Mouse (Mus musculus) gastrocnemius, adult 2 months (tissue): ENCODE data around the gene Esp16. TPM values are rescaled to one million over a fixed set of nuclear protein-coding genes. Genes with fewer than 3 reads are reported as not detected.
"Not testable (repeated sequence)": the region's sequence is repeated elsewhere in the genome, so short reads cannot be mapped to it uniquely, and the experiment has no call there.

ENCODE experiments used
- DNase-seq: peaks from one replicate; pipeline ENCODE4 v3.0.0; 2022
- H3K27ac ChIP-seq: fragments of 200-600 bp; 2 replicates; pipeline ENCODE4 v1.8.1; 2022; ENCODE audit warnings: mild to moderate bottlenecking
- H3K4me3 ChIP-seq: fragments of 200-600 bp; 2 replicates; pipeline ENCODE4 v1.8.1; 2022; ENCODE audit warnings: mild to moderate bottlenecking, moderate library complexity
- intact Hi-C: fragments of 180-260 bp; cut with DNase I; formaldehyde crosslinking; loops from one replicate; pipeline ENCODE4 v1.15.1; 2025
- long read RNA-seq, 2 experiments: library from polyadenylated mRNA; stranded (forward); transcript quantifications; one replicate each; pipeline ENCODE4 v2.0.0; 2021
- total RNA-seq, 2 experiments: library from RNA; stranded (reverse); gene quantifications; 2 replicates each; pipeline ENCODE4 v1.2.3; 2021

The Esp16 gene
- not detected for total RNA-seq
- long read RNA-seq, experiment 1, result 0 reads
- long read RNA-seq, experiment 2, result 0 reads

DNA sequence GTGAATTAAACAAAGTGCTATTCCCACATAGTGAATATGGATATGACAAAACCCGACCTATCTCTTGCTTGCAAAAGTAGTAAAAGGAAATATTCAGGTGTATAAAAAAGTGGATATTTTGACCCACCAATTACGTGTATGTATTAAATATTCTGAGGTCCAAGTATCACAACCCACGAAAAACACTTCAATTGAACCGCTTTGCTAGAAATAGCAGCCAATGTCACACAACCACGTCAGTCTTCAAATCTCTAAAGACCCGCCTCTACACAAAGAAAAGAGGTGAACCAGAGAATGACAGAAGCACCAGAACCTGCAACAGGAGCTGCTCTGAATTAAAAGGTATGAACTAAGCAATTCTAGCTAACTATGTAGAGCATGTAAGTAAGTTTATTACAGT is at the start of gene Esp16:
Esp16 (plus strand) TSS at position 301 of the 400 bp plus-strand sequence.
- DNase-seq, H3K27ac ChIP-seq, intact Hi-C loops, H3K4me3 ChIP-seq: not testable (repeated sequence)

GRCm38 (mm10) chr17:39498043-39498442 is 37.9 kb upstream of the Esp16 start:
- H3K4me3 ChIP-seq, DNase-seq: not testable (repeated sequence)

More at GRCm38 (mm10) chr17:39498043-39498442, 37.9 kb upstream of the Esp16 start:
- intact Hi-C loops, H3K27ac ChIP-seq: not testable (repeated sequence)

Other genes starting within 250 kb of the Esp16 start
- gene Esp18, start 129.8 kb upstream of the Esp16 start, total RNA-seq, result not detected
- not detected for gene Esp15, start 104.8 kb downstream of the Esp16 start, total RNA-seq